Mouse (Mus musculus): ENCODE measurements around the gene Lclat1. TPM values are rescaled to one million over a fixed set of nuclear protein-coding genes. Genes with fewer than 3 reads are reported as not detected.
A peak's percentile ranks its signal among the peaks of the same experiment; 100 is the strongest.

Gene Lclat1
- polyA plus RNA-seq, 1 experiment from 2014 or later = 12.9 TPM

GRCm38 (mm10) chr17:73095070-73095469, 12.7 kb upstream of the Lclat1 start:
- H3K36me3 ChIP-seq = no peaks in the 10 kb centered on the region
- H3K9me3 ChIP-seq (replicated peaks) = no peaks in the 10 kb centered on the region
- no peaks in the 10 kb centered on the region for H3K4me1 ChIP-seq
- H3K27me3 ChIP-seq (replicated peaks) = no peaks in the 10 kb centered on the region
- 80% methylated on average over 11 of the region's 11 CpGs for WGBS
- no peak for ATAC-seq (ENCODE audit: low FRiP score)
- no peak overlapping the region for H3K9ac ChIP-seq (replicated peaks)
- H3K4me3 ChIP-seq (replicated peaks) = no peak overlapping the region
- no peak overlapping the region for H3K27ac ChIP-seq (replicated peaks)
- no peak overlapping the region for H3K4me2 ChIP-seq

GRCm38 (mm10) chr17:73095585-73095984, 12.2 kb upstream of the Lclat1 start:
- H3K27ac ChIP-seq (replicated peaks) = no peak overlapping the region
- no peak overlapping the region for H3K4me3 ChIP-seq (replicated peaks)
- H3K36me3 ChIP-seq = no peaks in the 10 kb centered on the region
- ATAC-seq (ENCODE audit: low FRiP score) = no peak
- no peak overlapping the region for H3K4me2 ChIP-seq
- no peaks in the 10 kb centered on the region for H3K4me1 ChIP-seq
- WGBS = 93% methylated on average over 8 of the region's 8 CpGs
- no peaks in the 10 kb centered on the region for H3K9me3 ChIP-seq (replicated peaks)
- H3K9ac ChIP-seq (replicated peaks) = no peak overlapping the region
- no peaks in the 10 kb centered on the region for H3K27me3 ChIP-seq (replicated peaks)

GRCm38 (mm10) chr17:73096484-73096883, 11.3 kb upstream of the Lclat1 start:
- Histone ChIP-seq H3K4me1 (no peaks in the 10 kb centered on the region), H3K9me3 (replicated peaks) (no peaks in the 10 kb centered on the region), H3K9ac (replicated peaks) (no peak overlapping the region), H3K4me2 (no peak overlapping the region), H3K27ac (replicated peaks) (no peak overlapping the region), H3K4me3 (replicated peaks) (no peak overlapping the region), H3K36me3 (no peaks in the 10 kb centered on the region), H3K27me3 (replicated peaks) (no peaks in the 10 kb centered on the region)
- WGBS = 33% methylated on average over 5 of the region's 5 CpGs
- ATAC-seq (ENCODE audit: low FRiP score) = no peak

- H3K4me2 ChIP-seq = no peak overlapping the region
- no peak overlapping the region for H3K4me3 ChIP-seq (replicated peaks)
- no peaks in the 10 kb centered on the region for H3K4me1 ChIP-seq
- H3K9ac ChIP-seq (replicated peaks) = no peak overlapping the region
- no peak overlapping the region for H3K27ac ChIP-seq (replicated peaks)
- H3K27me3 ChIP-seq (replicated peaks) = no peaks in the 10 kb centered on the region
- H3K9me3 ChIP-seq (replicated peaks) = no peaks in the 10 kb centered on the region
- H3K36me3 ChIP-seq = no peaks in the 10 kb centered on the region
- ATAC-seq (ENCODE audit: low FRiP score) = no peak
- WGBS = 83% methylated on average over 1 of the region's 1 CpGs
Measured at GRCm38 (mm10) chr17:73098636-73099035, 9.1 kb upstream of the Lclat1 start.

GRCm38 (mm10) chr17:73100396-73100795, 7.4 kb upstream of the Lclat1 start:
- Histone ChIP-seq H3K4me3 (replicated peaks) (no peak overlapping the region), H3K4me1 (no peaks in the 10 kb centered on the region), H3K9me3 (replicated peaks) (no peaks in the 10 kb centered on the region), H3K4me2 (no peak overlapping the region), H3K27ac (replicated peaks) (no peak overlapping the region), H3K9ac (replicated peaks) (no peak overlapping the region), H3K27me3 (replicated peaks) (no peaks in the 10 kb centered on the region), H3K36me3 (no peaks in the 10 kb centered on the region)
- no peak for ATAC-seq (ENCODE audit: low FRiP score)
- 93% methylated on average over 5 of the region's 5 CpGs for WGBS

- no peak overlapping the region for H3K9ac ChIP-seq (replicated peaks)
- no peaks in the 10 kb centered on the region for H3K36me3 ChIP-seq
- ATAC-seq (ENCODE audit: low FRiP score) = no peak
- H3K27me3 ChIP-seq (replicated peaks) = no peaks in the 10 kb centered on the region
- no peaks in the 10 kb centered on the region for H3K9me3 ChIP-seq (replicated peaks)
- WGBS = 85% methylated on average over 4 of the region's 4 CpGs
- H3K4me1 ChIP-seq = no peaks in the 10 kb centered on the region; the same call in 1 of the 2 replicates
- H3K27ac ChIP-seq (replicated peaks) = no peak overlapping the region
- H3K4me3 ChIP-seq (replicated peaks) = no peak overlapping the region
- no peak overlapping the region for H3K4me2 ChIP-seq
Measured at GRCm38 (mm10) chr17:73102538-73102937, 5.2 kb upstream of the Lclat1 start.

- H3K27ac ChIP-seq (replicated peaks) = peak overlapping the region; percentile 76
- H3K4me2 ChIP-seq = peak overlapping the region; percentile 74
- H3K36me3 ChIP-seq = peaks cover 2% of the 10 kb centered on the region; the same call in 1 of the 2 replicates
- H3K9me3 ChIP-seq (replicated peaks) = no peaks in the 10 kb centered on the region
- peak overlapping the region; percentile 69 for H3K4me3 ChIP-seq (replicated peaks)
- H3K9ac ChIP-seq (replicated peaks) = peak overlapping the region; percentile 77
- WGBS = 5% methylated on average over 34 of the region's 35 CpGs
- H3K27me3 ChIP-seq (replicated peaks) = no peaks in the 10 kb centered on the region
- peaks cover 17% of the 10 kb centered on the region for H3K4me1 ChIP-seq
- ATAC-seq (ENCODE audit: low FRiP score) = peak; percentile 62
Measured at GRCm38 (mm10) chr17:73108170-73108887, 544 bp downstream of the Lclat1 start.

- ATAC-seq (ENCODE audit: low FRiP score) = no peak
- H3K27ac ChIP-seq (replicated peaks) = no peak overlapping the region
- peaks cover 2% of the 10 kb centered on the region; the same call in 1 of the 2 replicates for H3K36me3 ChIP-seq
- H3K4me1 ChIP-seq = peaks cover 17% of the 10 kb centered on the region
- H3K9ac ChIP-seq (replicated peaks) = peak overlapping the region; percentile 77; the same call in 1 of the 2 replicates
- H3K27me3 ChIP-seq (replicated peaks) = no peaks in the 10 kb centered on the region
- peak overlapping the region; percentile 74 for H3K4me2 ChIP-seq
- no peaks in the 10 kb centered on the region for H3K9me3 ChIP-seq (replicated peaks)
- peak overlapping the region; percentile 69 for H3K4me3 ChIP-seq (replicated peaks)
- WGBS = 84% methylated on average over 7 of the region's 7 CpGs
Measured at GRCm38 (mm10) chr17:73108888-73109259, 1.1 kb downstream of the Lclat1 start.

GRCm38 (mm10) chr17:73112128-73112527, 4.3 kb downstream of the Lclat1 start:
- no peak for ATAC-seq (ENCODE audit: low FRiP score)
- Histone ChIP-seq H3K27me3 (replicated peaks) (no peaks in the 10 kb centered on the region), H3K27ac (replicated peaks) (no peak overlapping the region), H3K4me2 (no peak overlapping the region), H3K9ac (replicated peaks) (no peak overlapping the region), H3K9me3 (replicated peaks) (no peaks in the 10 kb centered on the region), H3K4me1 (peaks cover 17% of the 10 kb centered on the region), H3K4me3 (replicated peaks) (no peak overlapping the region), H3K36me3 (peaks cover 2% of the 10 kb centered on the region; the same call in 1 of the 2 replicates)
- WGBS = 75% methylated on average over 7 of the region's 7 CpGs

GRCm38 (mm10) chr17:73112601-73113000, 4.8 kb downstream of the Lclat1 start:
- Histone ChIP-seq H3K27me3 (replicated peaks) (no peaks in the 10 kb centered on the region), H3K4me2 (no peak overlapping the region), H3K9me3 (replicated peaks) (no peaks in the 10 kb centered on the region), H3K9ac (replicated peaks) (no peak overlapping the region), H3K4me1 (peaks cover 17% of the 10 kb centered on the region), H3K27ac (replicated peaks) (no peak overlapping the region), H3K36me3 (peaks cover 2% of the 10 kb centered on the region; the same call in 1 of the 2 replicates), H3K4me3 (replicated peaks) (no peak overlapping the region)
- no peak for ATAC-seq (ENCODE audit: low FRiP score)
- WGBS = 20% methylated on average over 6 of the region's 6 CpGs

- Histone ChIP-seq H3K4me1 (peaks cover 17% of the 10 kb centered on the region), H3K9ac (replicated peaks) (no peak overlapping the region), H3K9me3 (replicated peaks) (no peaks in the 10 kb centered on the region), H3K27ac (replicated peaks) (no peak overlapping the region), H3K4me3 (replicated peaks) (no peak overlapping the region), H3K4me2 (no peak overlapping the region), H3K27me3 (replicated peaks) (no peaks in the 10 kb centered on the region), H3K36me3 (peaks cover 2% of the 10 kb centered on the region; the same call in 1 of the 2 replicates)
- no peak for ATAC-seq (ENCODE audit: low FRiP score)
- WGBS = 95% methylated on average over 4 of the region's 4 CpGs
Measured at GRCm38 (mm10) chr17:73113230-73113629, 5.4 kb downstream of the Lclat1 start.

GRCm38 (mm10) chr17:73118134-73118533, 10.3 kb downstream of the Lclat1 start:
- no peaks in the 10 kb centered on the region for H3K27me3 ChIP-seq (replicated peaks)
- no peak overlapping the region for H3K9ac ChIP-seq (replicated peaks)
- ATAC-seq (ENCODE audit: low FRiP score) = no peak
- H3K4me3 ChIP-seq (replicated peaks) = no peak overlapping the region
- H3K4me1 ChIP-seq = no peaks in the 10 kb centered on the region
- no peak overlapping the region for H3K27ac ChIP-seq (replicated peaks)
- no peaks in the 10 kb centered on the region for H3K9me3 ChIP-seq (replicated peaks)
- 97% methylated on average over 3 of the region's 3 CpGs for WGBS
- H3K4me2 ChIP-seq = no peak overlapping the region
- no peaks in the 10 kb centered on the region for H3K36me3 ChIP-seq
